Mouse (Mus musculus) forebrain, embryonic 10.5 days (tissue): ENCODE measurements around the gene Fgfr2. TPM values are rescaled to one million over a fixed set of nuclear protein-coding genes. Genes with fewer than 3 reads are reported as not detected.
A peak's percentile ranks its signal among the peaks of the same experiment; 100 is the strongest.

Source experiments
- DNase-seq: peaks from one replicate; pipeline ENCODE4 v3.0.0-alpha.2; 2017; ENCODE audit warnings: low spot score; ENCODE audit errors: extremely low spot score
- H3K27ac ChIP-seq: fragments of 300-500 bp; sonication (generic); 2 replicates; pipeline ENCODE4 v1.5.1; 2016; ENCODE audit warnings: mild to moderate bottlenecking
- H3K27me3 ChIP-seq: fragments of 300-500 bp; sonication (generic); 2 replicates; pipeline ENCODE4 v1.6.1; 2016; ENCODE audit warnings: mild to moderate bottlenecking; ENCODE audit not compliant: poor library complexity, severe bottlenecking
- H3K36me3 ChIP-seq: fragments of 300-500 bp; sonication (generic); replicated peaks from 2 replicates; pipeline ENCODE4 v1.6.1; 2016; ENCODE audit warnings: mild to moderate bottlenecking, moderate library complexity
- H3K4me1 ChIP-seq: fragments of 300-500 bp; sonication (generic); 2 replicates; pipeline ENCODE4 v1.6.1; 2016
- H3K4me3 ChIP-seq: fragments of 300-500 bp; sonication (generic); 2 replicates; pipeline ENCODE4 v1.5.1; 2016; ENCODE audit warnings: mild to moderate bottlenecking, moderate library complexity
- H3K9me3 ChIP-seq: fragments of 300-500 bp; sonication (generic); 2 replicates; pipeline ENCODE4 v1.6.1; 2016; ENCODE audit warnings: mild to moderate bottlenecking, moderate library complexity
- WGBS: fragments of 180-500 bp; shearing (Covaris S2); methylation state at CpG from one replicate; pipeline ENCODE4 v1.1.7; 2016; 5-methylcytosine and 5-hydroxymethylcytosine counted together
- polyA plus RNA-seq: library from polyadenylated mRNA; unstranded; fragments of >200 nt; fragmentation: Nextera tagmentation; extraction: Ambion mirVana; gene quantifications from 2 replicates; pipeline ENCODE4 v1.2.1, GENCODE M21; 2016

The Fgfr2 gene
- polyA plus RNA-seq, 1 experiment from 2014 or later, result 55.7 TPM

- Histone ChIP-seq H3K4me1 (peaks cover 55% of the 10 kb centered on the region), H3K9me3 (no peaks in the 10 kb centered on the region), H3K36me3 (peaks cover 78% of the 10 kb centered on the region), H3K4me3 (no peak overlapping the region), H3K27ac (peak overlapping the region; percentile 79), H3K27me3 (no peaks in the 10 kb centered on the region)
- WGBS, result 53% methylated on average over 12 of the region's 12 CpGs
- DNase-seq, result no peak
Observed at GRCm38 (mm10) chr7:132767233-132767998, 355.7 kb downstream of the Fgfr2 start.

- no peak for DNase-seq
- H3K27ac ChIP-seq, result peak overlapping the region; percentile 79
- no peaks in the 10 kb centered on the region for H3K9me3 ChIP-seq
- H3K4me1 ChIP-seq, result peaks cover 46% of the 10 kb centered on the region
- no peak overlapping the region for H3K4me3 ChIP-seq
- peaks cover 75% of the 10 kb centered on the region for H3K36me3 ChIP-seq
- no peaks in the 10 kb centered on the region for H3K27me3 ChIP-seq
- WGBS, result 89% methylated on average over 11 of the region's 11 CpGs
Observed at GRCm38 (mm10) chr7:132766235-132766871, 356.8 kb downstream of the Fgfr2 start.

GRCm38 (mm10) chr7:132765629-132766186 lies 357.4 kb downstream of the Fgfr2 start:
- DNase-seq, result no peak
- WGBS, result 82% methylated on average over 3 of the region's 3 CpGs
- Histone ChIP-seq H3K36me3 (peaks cover 71% of the 10 kb centered on the region), H3K27ac (no peak overlapping the region), H3K27me3 (no peaks in the 10 kb centered on the region), H3K4me1 (peaks cover 45% of the 10 kb centered on the region), H3K4me3 (no peak overlapping the region), H3K9me3 (no peaks in the 10 kb centered on the region)

DNA sequence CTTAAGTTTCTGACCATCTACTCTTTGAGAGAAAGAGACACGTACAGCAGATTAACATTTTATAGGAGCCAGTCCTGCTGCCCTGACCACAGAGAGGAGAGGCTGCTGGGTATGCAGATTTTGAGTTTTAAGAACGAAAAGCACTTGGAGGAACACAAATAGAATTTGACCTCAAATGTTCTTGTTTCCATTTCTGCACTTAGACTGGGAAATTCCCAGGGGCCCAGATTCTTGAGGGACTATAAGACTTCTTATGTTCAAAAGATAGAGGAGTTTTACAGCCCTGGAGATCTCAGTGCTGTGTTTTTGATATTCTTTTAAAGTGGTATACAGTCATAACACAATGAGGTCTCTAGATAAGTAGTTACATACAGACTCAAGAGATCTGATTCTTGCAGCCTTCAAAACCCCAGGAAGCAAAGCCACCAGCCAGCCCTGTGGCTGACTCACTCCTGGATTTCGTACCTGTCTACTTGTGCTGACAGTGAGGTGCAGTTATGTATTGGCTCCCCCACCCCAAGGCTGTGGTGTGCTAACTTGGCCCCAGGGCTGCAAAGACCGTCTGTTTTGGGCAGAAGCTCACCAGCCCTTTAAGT lies 358.2 kb downstream of the Fgfr2 start:
- DNase-seq, result no peak
- Histone ChIP-seq H3K27me3 (no peaks in the 10 kb centered on the region), H3K9me3 (no peaks in the 10 kb centered on the region), H3K27ac (no peak overlapping the region), H3K4me3 (no peak overlapping the region), H3K36me3 (peaks cover 70% of the 10 kb centered on the region), H3K4me1 (peaks cover 45% of the 10 kb centered on the region)
- 87% methylated on average over 4 of the region's 4 CpGs for WGBS

GRCm38 (mm10) chr7:132764314-132764713 lies 358.8 kb downstream of the Fgfr2 start:
- no peak for DNase-seq
- H3K36me3 ChIP-seq, result peaks cover 70% of the 10 kb centered on the region
- no peak overlapping the region for H3K4me3 ChIP-seq
- 95% methylated on average over 4 of the region's 4 CpGs for WGBS
- no peak overlapping the region for H3K27ac ChIP-seq
- no peaks in the 10 kb centered on the region for H3K9me3 ChIP-seq
- H3K4me1 ChIP-seq, result peaks cover 45% of the 10 kb centered on the region
- no peaks in the 10 kb centered on the region for H3K27me3 ChIP-seq

- Histone ChIP-seq H3K4me3 (no peak overlapping the region), H3K36me3 (peaks cover 70% of the 10 kb centered on the region), H3K27ac (no peak overlapping the region), H3K27me3 (no peaks in the 10 kb centered on the region), H3K4me1 (peaks cover 43% of the 10 kb centered on the region), H3K9me3 (no peaks in the 10 kb centered on the region)
- 89% methylated on average over 5 of the region's 5 CpGs for WGBS
- no peak for DNase-seq
Observed at GRCm38 (mm10) chr7:132763911-132764310, 359.2 kb downstream of the Fgfr2 start.

DNA sequence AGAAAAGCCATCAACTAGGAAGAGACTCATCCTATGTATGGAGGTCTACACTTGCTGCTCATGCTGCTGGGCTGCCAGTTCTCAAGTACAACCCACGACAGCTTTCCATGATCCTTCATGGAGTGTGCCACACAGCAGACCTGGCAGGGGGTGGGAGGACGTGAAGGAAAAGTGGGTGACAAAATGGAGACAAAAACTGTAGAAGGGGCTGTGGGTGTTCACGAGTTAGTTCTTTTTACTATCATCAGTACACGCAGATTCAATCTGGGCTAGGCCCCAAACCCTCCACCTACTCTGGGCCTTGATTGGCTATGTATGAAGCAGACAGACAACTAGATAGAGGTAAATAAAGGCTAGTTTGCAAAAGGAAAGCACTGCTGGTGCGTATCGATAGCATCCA lies 359.8 kb downstream of the Fgfr2 start:
- 94% methylated on average over 6 of the region's 6 CpGs for WGBS
- H3K36me3 ChIP-seq, result peaks cover 71% of the 10 kb centered on the region
- DNase-seq, result no peak
- no peak overlapping the region for H3K4me3 ChIP-seq
- H3K4me1 ChIP-seq, result peaks cover 37% of the 10 kb centered on the region
- H3K27me3 ChIP-seq, result no peaks in the 10 kb centered on the region
- H3K27ac ChIP-seq, result no peak overlapping the region
- no peaks in the 10 kb centered on the region for H3K9me3 ChIP-seq

DNA sequence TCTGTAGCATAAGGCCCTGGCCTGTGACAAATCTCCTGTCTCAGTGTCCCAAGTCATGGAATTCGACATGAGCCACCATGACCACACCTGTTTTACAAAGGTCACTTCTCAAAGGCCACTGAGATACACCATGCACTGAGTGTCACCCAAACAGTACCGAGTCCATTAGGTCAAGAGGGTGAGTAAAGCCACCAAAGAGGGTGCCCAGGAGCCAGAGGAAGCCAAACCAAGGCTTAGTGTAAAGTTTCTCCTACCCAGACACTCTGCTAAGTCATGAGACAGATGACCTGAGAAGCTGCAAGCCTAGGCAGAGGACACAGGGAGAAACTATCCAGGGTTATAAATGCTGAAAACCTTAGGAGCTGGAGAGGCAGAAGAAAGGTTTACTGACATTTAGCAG lies 361.7 kb downstream of the Fgfr2 start:
- Histone ChIP-seq H3K36me3 (peaks cover 86% of the 10 kb centered on the region), H3K4me3 (no peak overlapping the region), H3K9me3 (no peaks in the 10 kb centered on the region), H3K27me3 (no peaks in the 10 kb centered on the region), H3K4me1 (peaks cover 18% of the 10 kb centered on the region), H3K27ac (no peak overlapping the region)
- no peak for DNase-seq
- WGBS, result 90% methylated on average over 2 of the region's 2 CpGs

GRCm38 (mm10) chr7:132760589-132761180 lies 362.5 kb downstream of the Fgfr2 start:
- Histone ChIP-seq H3K9me3 (no peaks in the 10 kb centered on the region), H3K4me1 (peaks cover 11% of the 10 kb centered on the region), H3K27me3 (no peaks in the 10 kb centered on the region), H3K4me3 (no peak overlapping the region), H3K27ac (peak overlapping the region; percentile 62; the same call in 1 of the 2 replicates), H3K36me3 (peaks cover 84% of the 10 kb centered on the region)
- DNase-seq, result no peak
- WGBS, result 95% methylated on average over 6 of the region's 6 CpGs

DNA sequence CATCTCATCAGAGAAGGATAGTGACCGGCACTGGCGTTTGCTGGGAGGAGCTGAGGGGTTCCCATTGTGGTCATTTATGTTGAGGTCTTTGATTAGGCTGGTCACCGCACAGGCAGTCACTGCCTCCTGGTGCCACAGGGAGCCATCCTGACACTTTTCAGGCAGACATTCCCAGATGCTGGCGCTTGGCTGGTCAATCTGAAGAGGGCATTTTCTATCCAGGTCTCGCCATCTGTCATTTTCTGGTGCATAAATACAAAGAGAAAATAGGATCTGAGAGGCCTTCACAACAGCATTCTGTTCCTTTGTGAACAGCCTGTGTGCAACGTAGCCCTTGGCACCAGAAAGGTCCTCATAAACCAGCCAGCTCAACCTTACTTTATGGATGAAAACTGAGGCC lies 363.2 kb downstream of the Fgfr2 start:
- 93% methylated on average over 6 of the region's 6 CpGs for WGBS
- H3K4me1 ChIP-seq, result peaks cover 8% of the 10 kb centered on the region
- no peaks in the 10 kb centered on the region for H3K9me3 ChIP-seq
- no peak for DNase-seq
- no peaks in the 10 kb centered on the region for H3K27me3 ChIP-seq
- H3K4me3 ChIP-seq, result no peak overlapping the region
- H3K27ac ChIP-seq, result peak overlapping the region; percentile 62; the same call in 1 of the 2 replicates
- H3K36me3 ChIP-seq, result peaks cover 82% of the 10 kb centered on the region

- peak overlapping the region; percentile 65; the same call in 1 of the 2 replicates for H3K27ac ChIP-seq
- no peak overlapping the region for H3K4me3 ChIP-seq
- H3K9me3 ChIP-seq, result no peaks in the 10 kb centered on the region
- no peaks in the 10 kb centered on the region for H3K27me3 ChIP-seq
- H3K36me3 ChIP-seq, result peaks cover 80% of the 10 kb centered on the region
- peaks cover 12% of the 10 kb centered on the region for H3K4me1 ChIP-seq
- DNase-seq, result no peak
- WGBS, result 95% methylated on average over 22 of the region's 22 CpGs
Observed at GRCm38 (mm10) chr7:132759405-132759891, 363.7 kb downstream of the Fgfr2 start.

- no peak for DNase-seq
- Histone ChIP-seq H3K27me3 (no peaks in the 10 kb centered on the region), H3K36me3 (peaks cover 78% of the 10 kb centered on the region), H3K4me3 (no peak overlapping the region), H3K27ac (no peak overlapping the region), H3K9me3 (no peaks in the 10 kb centered on the region), H3K4me1 (peaks cover 18% of the 10 kb centered on the region)
- 85% methylated on average over 5 of the region's 5 CpGs for WGBS
Observed at GRCm38 (mm10) chr7:132758875-132759274, 364.3 kb downstream of the Fgfr2 start.
